Mouse (Mus musculus): ENCODE results near the gene Mtmr2.
"Not testable (repeated sequence)": the region's sequence is repeated elsewhere in the genome, so short reads cannot be mapped to it uniquely, and the experiment has no call there.

The Mtmr2 gene

DNA sequence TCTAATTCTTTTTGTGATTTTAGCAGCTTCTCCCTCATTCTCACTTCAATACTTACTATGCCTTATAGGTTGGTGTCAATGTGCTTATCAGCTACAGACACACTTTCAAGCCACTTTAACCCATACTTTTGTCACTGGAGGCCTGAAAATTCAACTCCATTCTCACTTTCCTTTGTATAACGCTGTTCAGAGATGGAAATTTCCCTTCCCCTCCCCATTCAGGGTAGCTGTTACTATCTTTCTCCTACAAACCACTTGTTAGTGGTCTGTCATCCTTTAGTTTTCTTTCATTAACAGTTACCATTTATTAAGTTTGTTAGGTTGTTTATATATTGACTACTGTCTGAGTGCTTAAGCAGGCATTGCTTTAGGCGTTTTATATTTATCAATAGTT is at the start of gene Mtmr2:
Mtmr2 (plus strand) TSS at position 7 of the 394 bp plus-strand sequence.
- no peak for DNase-seq (ENCODE audit: low spot score)

DNA sequence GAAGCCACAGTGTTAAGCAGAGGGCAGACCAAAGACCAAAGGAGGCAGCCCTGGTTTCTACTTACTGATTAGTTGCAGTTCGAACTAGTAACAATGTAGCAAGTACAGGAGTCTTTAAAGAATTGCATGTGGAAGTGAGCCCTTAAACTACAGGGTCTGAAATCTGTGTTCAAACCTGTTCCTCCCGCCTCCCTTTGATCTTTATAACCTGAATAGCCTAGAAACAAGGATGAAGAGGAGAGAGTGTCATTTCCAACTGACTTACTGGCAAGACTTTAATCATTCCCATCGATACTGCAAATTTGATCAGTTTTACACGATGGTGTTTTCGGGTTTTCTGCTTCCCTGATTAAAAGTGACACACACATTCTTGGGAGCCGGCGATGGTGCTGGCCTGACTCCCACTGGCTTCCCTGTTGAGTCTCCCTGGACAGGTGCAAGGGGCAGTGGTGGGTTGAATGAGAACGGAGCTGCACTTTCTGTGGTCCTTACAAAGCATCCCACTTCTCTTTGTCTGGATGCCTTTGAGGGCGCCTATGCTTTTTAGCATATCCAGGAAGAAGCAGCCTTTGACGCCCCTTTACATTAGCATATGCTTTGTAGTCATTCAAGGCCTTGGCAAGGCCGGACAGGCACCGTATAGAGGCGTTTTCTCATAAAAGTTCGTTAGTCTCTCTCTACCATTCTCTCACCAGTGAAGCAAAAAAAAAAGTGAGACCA is 49.0 kb upstream of the Mtmr2 start:
- DNase-seq (ENCODE audit: low spot score) = no peak

DNA sequence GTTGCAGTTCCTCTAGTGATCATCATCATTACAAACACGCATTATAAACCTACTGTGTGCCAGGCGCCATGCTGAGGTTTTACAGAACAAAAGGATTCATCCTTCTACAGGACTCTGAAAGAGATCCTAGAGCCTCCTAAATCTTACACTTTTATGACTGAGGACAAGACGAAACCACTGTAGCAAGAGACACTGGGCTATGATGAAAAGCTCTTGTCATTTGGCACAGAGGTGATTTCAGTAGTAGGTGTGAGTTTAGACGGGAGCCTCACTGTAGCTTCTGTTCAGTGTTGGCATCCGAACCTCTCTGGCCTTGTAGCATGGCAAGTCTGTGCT is 48.5 kb upstream of the Mtmr2 start:
- DNase-seq (ENCODE audit: low spot score) = no peak

DNA sequence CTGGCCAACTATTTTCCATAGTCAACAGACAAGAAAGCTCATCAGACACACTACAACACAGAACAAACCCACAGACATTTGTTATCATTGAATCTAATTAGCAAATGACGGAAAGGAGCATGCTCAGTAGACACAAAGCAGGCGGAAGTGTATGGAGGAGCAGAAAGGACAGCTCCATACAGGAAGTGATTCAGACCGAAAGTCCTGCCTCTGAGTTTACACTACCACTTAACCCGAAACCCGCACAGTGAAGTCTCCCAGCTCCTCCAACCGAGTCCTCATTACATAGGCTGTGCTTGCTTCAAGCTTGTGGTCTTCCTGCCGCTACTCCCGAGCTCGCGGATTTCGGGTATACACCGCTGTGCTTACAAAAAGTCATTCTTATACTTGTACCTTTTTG is 46.4 kb upstream of the Mtmr2 start:
- no peak for DNase-seq (ENCODE audit: low spot score)

DNA sequence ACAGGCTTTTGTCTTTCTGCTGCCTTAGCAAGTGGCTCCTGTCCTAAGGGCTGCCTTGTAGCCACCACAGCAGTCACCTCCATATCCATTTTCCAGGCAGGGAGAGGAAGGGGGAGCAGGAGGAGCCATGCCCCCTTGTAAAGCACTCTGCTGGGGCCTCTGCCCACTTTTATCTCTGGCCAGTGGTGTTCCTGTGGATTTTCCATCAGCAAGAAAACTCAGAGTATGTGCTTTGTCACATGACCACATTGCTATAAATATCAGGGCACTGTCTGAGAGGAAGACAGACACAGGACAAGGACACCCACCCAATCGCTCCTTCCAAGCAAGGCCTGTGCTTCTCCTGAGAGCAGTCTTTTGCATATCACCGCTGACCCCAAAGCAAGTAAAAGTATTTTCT is 45.1 kb upstream of the Mtmr2 start:
- DNase-seq (ENCODE audit: low spot score) = no peak

DNA sequence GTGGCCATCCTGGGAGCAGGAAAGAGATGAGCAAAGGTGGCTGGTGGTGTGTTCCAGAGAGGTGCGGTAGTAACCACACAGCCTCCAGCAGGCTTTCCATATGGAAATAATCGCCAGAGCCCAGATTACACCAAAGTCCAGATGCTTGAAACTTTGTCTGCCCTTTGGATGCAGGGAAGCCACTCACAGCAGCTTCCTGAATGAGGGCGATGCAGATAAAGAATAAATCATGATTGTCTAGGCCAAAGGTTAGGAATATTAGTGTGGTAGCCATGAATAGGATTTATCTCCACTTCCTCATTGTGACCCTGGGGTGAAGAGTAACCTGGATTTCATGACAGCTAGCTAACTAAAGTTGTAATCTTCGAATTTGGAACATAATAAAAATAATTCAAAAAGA is 43.3 kb upstream of the Mtmr2 start:
- no peak for DNase-seq (ENCODE audit: low spot score)

DNA sequence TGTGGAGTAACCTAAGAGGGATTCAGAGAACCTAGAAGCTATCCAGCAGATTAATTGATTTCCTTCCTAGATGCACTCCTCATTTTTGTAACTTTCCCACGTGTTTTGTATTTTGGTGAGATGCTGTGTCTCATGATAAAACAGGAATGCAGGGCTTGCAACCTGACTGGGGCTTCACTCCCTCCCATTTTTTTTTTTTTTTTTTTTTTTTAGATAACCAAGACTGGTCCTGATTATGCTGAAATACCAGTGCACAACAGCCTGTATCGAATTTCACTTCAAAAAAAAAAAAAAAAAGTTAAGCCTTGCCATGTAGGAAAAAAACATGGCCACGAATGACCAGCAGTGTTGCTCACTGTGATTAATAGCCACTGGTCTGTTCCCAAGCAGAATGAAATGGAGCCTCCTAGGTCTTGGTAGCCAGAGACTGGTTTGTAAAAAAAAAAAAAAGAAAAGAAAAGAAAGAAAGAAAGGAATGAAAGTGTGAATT is 41.1 kb upstream of the Mtmr2 start:
- DNase-seq (ENCODE audit: low spot score) = no peak

DNA sequence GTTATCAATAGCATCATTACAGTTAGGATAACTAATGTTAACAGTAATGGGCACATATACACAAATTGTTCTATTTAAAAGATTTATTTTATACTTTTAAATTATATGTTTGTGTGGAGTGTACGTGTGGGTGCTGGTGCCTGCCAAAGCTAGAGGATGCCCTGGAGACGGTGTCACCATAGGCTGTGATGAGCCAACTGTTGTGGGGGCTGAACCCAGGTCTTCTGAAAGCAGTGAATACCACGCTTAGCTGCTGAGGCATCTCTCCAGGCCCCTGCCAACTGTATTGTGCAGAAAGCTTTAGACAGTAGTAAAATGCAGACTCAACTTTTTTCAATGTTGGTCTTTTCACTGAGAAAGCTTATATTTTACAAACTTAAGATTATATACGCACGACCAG is 38.8 kb upstream of the Mtmr2 start:
- DNase-seq (ENCODE audit: low spot score) = no peak

DNA sequence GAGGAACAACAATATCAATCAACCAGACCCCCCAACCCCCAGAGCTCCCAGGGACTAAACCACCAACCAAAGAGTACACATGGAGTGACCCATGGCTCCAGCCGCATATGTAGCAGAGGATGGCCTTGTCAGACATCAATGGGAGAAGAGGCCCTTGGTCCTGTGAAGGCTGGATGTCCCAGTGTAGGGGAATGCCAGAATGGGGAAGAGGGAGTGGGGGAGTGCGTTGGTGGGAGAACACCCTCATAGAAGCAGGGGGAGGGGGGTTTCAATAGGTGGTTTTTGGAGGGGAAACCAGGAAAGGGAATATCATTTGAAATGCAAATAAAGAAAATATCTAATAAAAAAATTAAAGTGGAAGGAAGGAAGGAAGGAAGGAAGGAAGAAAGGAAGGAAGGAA is 32.3 kb upstream of the Mtmr2 start:
- DNase-seq (ENCODE audit: low spot score) = not testable (repeated sequence)

DNA sequence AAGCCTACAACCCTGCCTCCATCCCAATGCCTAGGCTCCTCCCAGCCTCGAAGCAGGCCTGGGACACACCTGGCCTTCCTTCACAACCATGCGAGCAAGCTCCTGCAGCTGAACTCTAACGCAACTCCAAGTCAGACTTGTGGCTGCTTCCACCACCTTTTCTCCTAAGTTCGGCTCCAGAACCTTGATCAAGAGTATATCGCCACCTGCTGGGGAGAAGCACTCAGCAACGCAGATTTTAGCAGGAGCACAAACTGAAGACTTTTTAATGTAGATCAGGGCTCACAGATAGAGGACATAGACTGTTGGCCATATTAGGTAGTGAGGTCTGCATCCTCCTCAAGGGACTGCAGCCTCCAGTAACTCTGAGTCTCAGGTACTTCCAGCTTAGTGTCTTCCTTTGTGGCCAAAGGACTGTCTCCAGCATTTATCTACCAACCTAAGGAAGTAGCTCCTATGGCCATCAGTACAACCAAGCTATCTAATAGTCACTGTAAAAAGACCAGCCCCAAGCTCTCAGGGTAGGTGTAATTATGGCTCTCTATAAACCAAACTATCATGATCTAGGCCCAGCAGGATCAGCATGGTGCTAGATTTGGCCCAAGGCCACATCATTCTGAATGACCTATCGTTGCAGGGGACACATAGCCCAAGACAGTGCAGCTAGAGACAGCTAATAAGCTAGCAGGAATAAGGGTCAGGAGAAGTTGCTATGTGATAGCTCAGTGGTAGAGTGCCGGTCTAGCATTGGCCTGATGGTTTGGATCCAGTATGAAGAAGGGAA is 31.7 kb upstream of the Mtmr2 start:
- peak; percentile 50 for DNase-seq (ENCODE audit: low spot score)

DNA sequence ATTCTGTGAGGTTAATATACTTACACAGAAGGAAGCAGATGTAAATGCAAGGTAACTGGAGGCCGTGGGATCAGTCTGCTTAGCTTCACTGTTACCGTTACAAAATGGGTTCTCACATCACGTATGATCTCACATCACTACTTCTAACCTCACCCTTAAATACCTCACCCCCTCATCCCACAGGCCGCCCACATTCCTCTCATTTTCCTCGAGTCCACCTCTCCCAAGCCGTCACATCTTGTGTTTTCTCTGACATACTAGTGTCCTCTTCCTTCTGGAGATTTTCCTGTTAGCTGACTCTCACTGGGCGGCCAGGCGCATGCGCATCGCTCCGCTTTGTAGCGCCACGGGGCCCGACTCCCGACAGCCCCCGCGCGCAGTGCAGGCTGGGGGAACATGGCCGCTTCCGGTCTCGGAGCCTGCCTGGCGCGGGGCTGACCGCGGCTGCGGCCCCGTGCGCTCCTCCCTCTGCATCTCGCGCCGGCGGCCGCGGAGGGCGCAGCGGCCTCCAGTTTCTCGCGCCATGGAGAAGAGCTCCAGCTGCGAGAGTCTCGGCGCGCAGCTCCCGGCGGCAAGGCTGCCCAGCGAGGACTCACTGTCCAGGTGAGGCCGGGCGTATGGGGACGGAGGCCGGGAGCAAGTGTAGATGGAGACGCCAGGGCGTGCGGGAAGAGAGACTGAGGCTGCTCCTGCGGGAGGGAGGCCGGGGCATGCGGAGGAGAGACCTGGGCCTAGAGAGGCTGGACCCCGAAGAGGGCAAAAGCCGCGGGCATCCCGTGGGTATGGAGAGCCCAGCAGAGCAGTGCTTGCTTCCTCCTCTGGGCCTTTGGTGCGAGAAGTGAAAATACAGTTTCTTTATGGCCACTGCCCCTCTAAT is 826 bp downstream of the Mtmr2 start:
- DNase-seq (ENCODE audit: low spot score) = peak; percentile 91

DNA sequence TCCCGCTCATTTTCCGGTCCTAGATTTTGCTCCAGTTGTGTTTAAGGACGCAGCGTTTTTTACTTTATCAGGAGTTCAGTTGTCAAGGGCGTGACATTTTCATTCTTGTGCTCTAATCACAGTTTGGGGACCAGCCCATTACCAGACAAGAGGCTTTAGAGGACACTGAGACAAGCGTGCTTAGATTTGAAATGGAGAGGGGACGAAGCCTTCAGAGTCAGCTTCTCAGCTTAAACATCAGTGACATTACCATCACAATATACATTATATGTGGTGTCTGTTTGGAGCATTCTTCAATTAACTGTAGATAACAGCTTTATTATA is 1.4 kb downstream of the Mtmr2 start:
- DNase-seq (ENCODE audit: low spot score) = no peak

DNA sequence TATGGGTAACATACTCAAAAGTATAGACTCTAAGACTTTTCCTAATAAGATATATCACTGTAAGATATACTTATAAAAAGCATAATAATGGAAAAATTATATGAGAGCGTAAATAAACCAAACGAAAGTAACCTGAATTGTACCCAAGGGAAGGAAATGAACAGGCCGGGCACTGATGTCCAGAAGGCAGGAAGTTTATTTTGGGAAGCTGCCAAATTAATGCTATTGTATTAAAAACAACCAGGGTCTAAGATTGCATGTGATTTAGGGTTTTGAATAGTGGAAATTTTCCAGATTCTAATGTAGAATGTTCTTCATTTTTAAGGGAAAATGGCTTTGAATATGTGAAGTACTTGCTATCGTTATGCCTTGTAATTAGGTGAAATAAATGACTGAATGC is 4.3 kb downstream of the Mtmr2 start:
- no peak for DNase-seq (ENCODE audit: low spot score)

DNA sequence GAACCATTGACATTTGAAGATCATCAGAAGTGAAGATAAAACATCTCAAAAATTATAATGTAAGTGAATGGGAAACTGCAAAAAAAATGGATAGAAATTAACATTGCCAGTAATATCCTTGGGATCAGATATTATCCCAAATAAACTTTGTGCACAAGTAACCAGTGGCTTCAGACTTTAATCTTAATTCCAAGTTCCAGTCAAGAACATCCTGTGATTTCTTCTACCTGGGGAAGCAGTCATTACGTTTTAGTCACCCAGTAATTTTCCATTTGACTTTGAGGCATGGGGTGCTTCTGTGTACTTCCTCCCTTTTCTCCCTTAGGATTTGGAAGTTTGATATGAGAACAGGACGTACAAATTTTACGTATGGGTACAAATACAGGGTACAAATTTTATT is 12.2 kb downstream of the Mtmr2 start:
- DNase-seq (ENCODE audit: low spot score) = no peak

DNA sequence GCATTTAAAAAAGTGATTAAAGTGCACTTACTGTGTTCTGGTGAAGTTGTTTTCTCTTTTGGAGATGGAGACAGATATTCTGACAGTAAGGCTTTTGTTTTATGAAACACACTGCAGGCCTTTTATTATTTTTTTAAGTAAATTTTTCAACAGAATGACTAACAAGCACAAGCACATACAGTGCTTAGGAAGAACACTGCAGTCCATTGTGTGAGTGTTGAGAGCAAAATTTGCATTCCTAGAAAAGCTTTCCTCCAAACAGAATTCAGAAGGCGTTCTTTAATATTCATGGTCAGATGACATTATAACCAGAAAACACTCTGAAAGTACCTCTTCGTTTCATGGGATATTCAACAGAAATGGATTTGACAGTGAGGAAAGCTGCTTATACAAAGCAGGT is 17.4 kb downstream of the Mtmr2 start:
- DNase-seq (ENCODE audit: low spot score) = no peak

DNA sequence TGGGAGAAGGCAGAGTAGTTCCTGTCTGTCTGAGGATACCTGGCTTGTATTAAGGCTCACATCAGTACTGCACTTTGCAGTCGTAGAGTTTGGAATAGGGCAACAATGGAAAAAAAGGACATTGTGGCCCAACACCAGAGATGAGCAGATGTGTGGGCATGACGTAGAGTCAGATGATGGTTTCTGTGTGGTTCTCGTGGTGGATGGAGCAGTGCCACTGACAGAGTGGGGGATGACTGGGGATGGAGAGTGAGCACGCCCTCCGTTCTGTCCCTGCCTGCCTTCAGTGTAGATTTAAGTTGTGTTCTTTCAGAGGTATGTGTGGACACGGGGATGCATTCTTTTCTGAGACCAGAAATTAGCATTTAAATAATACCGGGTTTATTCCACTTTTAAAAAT is 18.4 kb downstream of the Mtmr2 start:
- no peak for DNase-seq (ENCODE audit: low spot score)

DNA sequence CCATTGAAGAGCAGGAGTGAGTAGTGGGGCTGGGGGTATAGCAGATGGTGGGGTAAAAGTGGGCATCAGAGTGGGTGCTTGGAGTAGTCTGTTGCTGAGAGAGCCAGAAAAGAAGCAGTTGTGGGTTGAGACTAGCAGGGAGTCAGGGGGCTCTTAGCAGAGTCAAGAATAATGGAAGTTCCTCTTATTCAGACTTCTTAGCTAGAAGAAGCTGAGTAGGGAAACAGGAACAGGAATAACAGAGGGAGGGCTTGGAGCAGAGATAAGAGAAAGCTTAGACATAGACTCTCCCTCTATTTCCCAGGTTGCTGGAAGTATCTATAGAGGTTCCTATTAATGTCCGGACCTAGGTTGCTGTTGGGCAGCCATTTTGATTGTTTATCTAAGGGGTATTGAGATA is 26.5 kb downstream of the Mtmr2 start:
- DNase-seq (ENCODE audit: low spot score) = no peak

DNA sequence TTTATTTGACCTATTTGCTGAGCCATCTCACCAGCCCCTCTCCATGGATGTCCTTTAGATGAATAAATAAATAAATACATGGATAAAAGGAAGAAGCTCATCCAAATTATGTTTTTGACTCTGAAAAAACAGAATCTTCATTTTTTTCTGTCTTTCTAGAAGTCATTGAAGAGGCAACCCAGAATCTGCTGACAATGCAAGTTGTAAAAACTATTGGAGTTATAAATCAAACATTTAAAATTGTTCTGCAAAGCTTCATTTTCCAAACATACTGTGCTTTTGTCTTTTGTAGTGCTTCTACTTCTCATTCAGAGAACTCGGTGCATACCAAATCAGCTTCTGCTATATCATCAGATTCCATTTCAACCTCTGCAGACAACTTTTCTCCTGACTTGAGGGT is 33.8 kb downstream of the Mtmr2 start:
- DNase-seq (ENCODE audit: low spot score) = no peak

DNA sequence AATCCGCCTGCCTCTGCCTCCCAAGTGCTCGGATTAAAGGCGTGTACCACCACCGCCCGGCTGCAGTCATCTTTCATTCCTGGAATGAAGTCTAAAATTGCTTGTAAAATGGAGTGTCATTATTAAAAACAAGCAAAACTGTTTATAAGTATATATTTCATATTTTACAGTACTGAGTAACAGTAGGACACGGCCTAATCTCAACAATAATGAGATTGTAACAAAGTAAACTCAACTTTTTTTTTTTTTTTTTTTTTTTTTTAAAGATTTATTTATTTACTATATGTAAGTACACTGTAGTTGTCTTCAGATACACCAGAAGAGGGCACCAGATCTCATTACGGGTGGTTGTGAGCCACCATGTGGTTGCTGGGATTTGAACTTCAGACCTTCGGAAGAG is 42.7 kb downstream of the Mtmr2 start:
- not testable (repeated sequence) for DNase-seq (ENCODE audit: low spot score)

DNA sequence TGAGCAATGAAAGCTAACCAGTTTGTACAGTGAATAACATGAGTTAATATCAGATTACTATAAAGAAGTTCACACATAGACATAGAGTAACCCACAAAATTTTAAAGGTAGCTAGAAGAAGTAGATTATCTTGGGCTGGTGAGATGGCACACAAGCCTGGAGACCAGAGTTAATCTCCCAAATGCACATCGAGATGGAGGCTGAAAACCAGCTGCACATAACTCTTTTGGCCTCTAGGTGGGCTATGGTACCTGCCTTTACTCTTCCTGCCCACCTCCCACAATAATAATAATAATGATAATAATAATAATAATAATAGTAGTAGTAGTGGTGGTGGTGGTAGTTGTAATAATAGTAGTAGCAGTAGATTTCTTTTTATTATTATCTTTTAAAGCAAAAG is 46.1 kb downstream of the Mtmr2 start:
- no peak for DNase-seq (ENCODE audit: low spot score)

DNA sequence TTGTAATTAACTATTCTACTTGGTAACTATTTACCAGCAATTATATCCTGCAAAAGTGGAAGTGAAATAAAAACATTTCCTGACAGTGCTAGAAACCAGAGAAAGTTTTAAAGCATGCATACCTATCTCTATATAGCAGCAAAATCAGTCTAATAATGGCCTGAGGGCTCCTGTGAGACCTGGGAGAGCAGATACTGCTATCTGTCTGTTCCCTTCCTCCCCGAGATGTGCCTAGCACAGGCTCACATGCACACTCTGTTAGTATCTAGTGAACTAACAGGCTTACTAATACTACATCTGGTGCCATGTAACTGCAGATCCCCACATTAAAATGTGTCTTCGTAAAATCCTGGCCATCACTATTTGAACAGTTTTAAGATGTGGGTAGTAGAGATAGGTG is 46.5 kb downstream of the Mtmr2 start:
- DNase-seq (ENCODE audit: low spot score) = no peak

DNA sequence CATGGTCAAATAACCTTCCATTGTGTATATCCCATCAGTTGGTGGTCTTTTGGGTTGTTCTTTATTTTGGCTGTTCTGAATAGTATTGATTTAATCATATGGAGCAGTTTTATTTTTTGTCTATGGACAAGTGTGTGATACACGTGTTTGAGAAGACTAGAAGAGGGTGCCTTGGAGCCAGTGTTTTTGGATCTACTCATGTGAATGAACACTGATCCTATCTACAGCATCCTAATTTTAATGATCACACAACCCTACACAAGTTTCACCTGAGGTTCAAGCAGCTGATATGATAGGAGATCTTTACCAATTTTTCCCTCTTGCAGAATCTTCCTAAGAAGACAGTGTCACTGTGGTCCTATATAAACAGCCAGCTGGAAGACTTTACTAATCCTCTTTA is 56.3 kb downstream of the Mtmr2 start:
- no peak for DNase-seq (ENCODE audit: low spot score)

DNA sequence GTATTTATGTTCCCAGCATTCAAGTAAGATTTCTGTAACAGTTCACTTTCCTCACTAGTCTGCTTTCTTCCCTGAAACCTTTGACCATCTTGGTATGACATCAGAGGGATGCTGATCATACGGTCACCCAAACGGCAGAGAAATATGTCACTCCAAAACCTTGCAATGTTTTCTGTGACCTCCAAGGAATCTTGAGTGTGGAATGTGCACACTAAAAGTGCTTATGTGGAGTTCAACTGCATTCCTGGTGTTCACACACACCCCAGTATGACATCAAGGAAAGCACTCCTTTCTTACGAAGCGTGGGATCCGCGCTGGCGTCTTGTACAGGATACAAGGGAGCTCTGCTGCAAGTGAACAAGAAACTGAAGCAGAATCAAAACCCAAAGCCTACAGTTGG is 58.6 kb downstream of the Mtmr2 start:
- no peak for DNase-seq (ENCODE audit: low spot score)
